Mouse (Mus musculus): ENCODE data around the gene Rmnd5a.

GRCm38 (mm10) chr6:71469291-71469690 lies 28.9 kb upstream of the Rmnd5a start:
- TF ChIP-seq CTCF (IDR thresholded peaks at IDR 0.05; ENCODE audit: borderline replicate concordance, insufficient read depth, low read length) = no peak
- no peak for TF ChIP-seq POLR2A (IDR thresholded peaks at IDR 0.05; ENCODE audit: low read depth, low read length)

Data from embryonic fibroblast, embryonic 13.5 days (primary cell).